Mouse (Mus musculus): ENCODE measurements around the gene Spib.

Gene Spib

GRCm38 (mm10) chr7:44526414-44527154 is 5.3 kb downstream of the Spib start:
- DNase-seq (ENCODE audit: low spot score in 2 of 2): no peak

GRCm38 (mm10) chr7:44525126-44525832 is 6.6 kb downstream of the Spib start:
- DNase-seq (ENCODE audit: low spot score in 2 of 2): no peak

- no peak for DNase-seq (ENCODE audit: low spot score in 2 of 2)
Measured at GRCm38 (mm10) chr7:44524502-44524901, 7.4 kb downstream of the Spib start, which contains the start of gene Mybpc2. Gene Mybpc2, minus strand, starts transcription at chr7:44524656.

GRCm38 (mm10) chr7:44523056-44523455 is 8.8 kb downstream of the Spib start:
- no peak for DNase-seq (ENCODE audit: low spot score in 2 of 2)

- DNase-seq (ENCODE audit: low spot score in 2 of 2): no peak
Measured at GRCm38 (mm10) chr7:44521710-44522109, 10.2 kb downstream of the Spib start.

- DNase-seq (ENCODE audit: low spot score in 2 of 2): no peak
Measured at GRCm38 (mm10) chr7:44520990-44521389, 10.9 kb downstream of the Spib start.

- no peak for DNase-seq (ENCODE audit: low spot score in 2 of 2)
Measured at GRCm38 (mm10) chr7:44519240-44519913, 12.5 kb downstream of the Spib start.

GRCm38 (mm10) chr7:44507491-44507890 is 24.4 kb downstream of the Spib start:
- no peak for DNase-seq (ENCODE audit: low spot score in 2 of 2)

- DNase-seq (ENCODE audit: low spot score in 2 of 2): peak in 1 of 2 experiments; percentile 64
Measured at GRCm38 (mm10) chr7:44501563-44502115, 30.2 kb downstream of the Spib start.

GRCm38 (mm10) chr7:44500046-44500445 is 31.8 kb downstream of the Spib start:
- no peak for DNase-seq (ENCODE audit: low spot score in 2 of 2)

- DNase-seq (ENCODE audit: low spot score in 2 of 2): no peak
Measured at GRCm38 (mm10) chr7:44498922-44499321, 32.9 kb downstream of the Spib start.

- no peak for DNase-seq (ENCODE audit: low spot score in 2 of 2)
Measured at GRCm38 (mm10) chr7:44497361-44498055, 34.4 kb downstream of the Spib start.

GRCm38 (mm10) chr7:44496771-44497109 is 35.1 kb downstream of the Spib start:
- no peak for DNase-seq (ENCODE audit: low spot score in 2 of 2)

GRCm38 (mm10) chr7:44495992-44496770 is 35.7 kb downstream of the Spib start, which contains the start of the genes Emc10 and Fam71e1:
Gene Emc10, minus strand, starts transcription at chr7:44496529.
Gene Fam71e1, plus strand, starts transcription at chr7:44496581.
- DNase-seq (ENCODE audit: low spot score in 2 of 2): peak; percentile 97

- DNase-seq (ENCODE audit: low spot score in 2 of 2): no peak
Measured at GRCm38 (mm10) chr7:44495086-44495485, 36.8 kb downstream of the Spib start.

GRCm38 (mm10) chr7:44494681-44495080 is 37.2 kb downstream of the Spib start:
- no peak for DNase-seq (ENCODE audit: low spot score in 2 of 2)

GRCm38 (mm10) chr7:44492166-44492826 is 39.6 kb downstream of the Spib start:
- DNase-seq (ENCODE audit: low spot score in 2 of 2): no peak

GRCm38 (mm10) chr7:44491391-44491790 is 40.5 kb downstream of the Spib start:
- DNase-seq (ENCODE audit: low spot score in 2 of 2): no peak

- DNase-seq (ENCODE audit: low spot score in 2 of 2): no peak
Measured at GRCm38 (mm10) chr7:44490281-44490680, 41.6 kb downstream of the Spib start.

GRCm38 (mm10) chr7:44488545-44488944 is 43.3 kb downstream of the Spib start:
- no peak for DNase-seq (ENCODE audit: low spot score in 2 of 2)

Measured in frontal cortex, postnatal 14 days (tissue).